Mouse (Mus musculus): ENCODE measurements around the gene Sugp1. TPM values are rescaled to one million over a fixed set of nuclear protein-coding genes. Genes with fewer than 3 reads are reported as not detected.

Sugp1 gene
- 41.7 and 43.6 TPM in 2 replicates for polyA plus RNA-seq (2012; rRNA removed)

DNA sequence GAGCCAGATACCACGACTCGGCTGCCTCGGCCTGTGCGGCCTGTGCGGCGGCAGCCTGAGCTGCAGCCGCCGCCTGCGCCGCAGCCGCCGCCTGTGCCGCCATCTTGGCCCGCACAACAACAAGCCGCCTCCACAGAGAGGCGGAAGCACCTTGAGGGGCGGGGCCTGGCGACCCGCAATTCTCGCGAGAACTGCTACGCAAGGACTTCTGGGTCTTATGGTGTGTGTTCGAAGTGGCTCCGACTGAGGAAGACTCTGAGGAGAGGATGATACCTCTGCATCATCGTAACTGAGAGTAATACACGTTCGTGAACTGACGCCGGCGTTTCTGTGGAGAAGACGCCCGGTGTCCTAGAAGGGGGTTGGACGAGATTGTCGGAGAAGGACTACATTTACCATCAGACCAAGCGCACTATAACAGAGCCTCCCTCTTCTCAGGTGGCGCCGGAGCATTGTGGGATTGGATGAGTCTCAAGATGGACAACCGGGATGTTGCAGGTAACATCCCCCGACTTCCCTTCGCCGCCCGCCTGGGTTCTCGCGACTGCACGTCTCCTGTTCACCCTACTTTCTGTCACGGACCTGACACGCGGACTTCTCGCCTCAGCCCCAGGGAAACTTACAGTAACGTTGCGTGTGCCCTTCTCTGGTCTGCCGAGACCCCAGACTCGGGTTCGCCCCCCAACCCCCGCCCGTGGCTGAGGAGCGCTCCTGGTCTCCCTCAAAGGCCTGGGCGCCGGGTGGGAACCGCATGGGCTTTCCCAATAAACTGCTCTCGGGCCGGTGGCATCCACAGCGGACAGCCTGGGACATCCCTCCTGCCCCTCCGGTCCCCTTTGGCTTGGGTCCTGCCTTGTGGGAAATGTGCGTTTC, at the start of gene Sugp1, which contains the start of gene Mau2:
Gene Sugp1 (plus strand): TSS at position 231 of the 873 bp plus-strand sequence.
Gene Mau2 (minus strand): TSS at position 152 of the 873 bp plus-strand sequence.
- Histone ChIP-seq H3K27me3 (ENCODE audit: control insufficient read depth, insufficient read depth, low read length) (no peaks in the 10 kb centered on the region), H3K4me1 (ENCODE audit: control insufficient read depth, insufficient read depth, low read length) (peaks cover 12% of the 10 kb centered on the region; the same call in 1 of the 2 replicates), H3K4me3 (replicated peaks; ENCODE audit: insufficient read depth, low read depth, low read length) (peak within 1 kb of the TSS; percentile 93), H3K27ac (ENCODE audit: insufficient read depth, low read length) (peak within 1 kb of the TSS; percentile 99)
- DNase-seq = peak; percentile 96 to 98
- TF ChIP-seq CTCF (IDR thresholded peaks at IDR 0.05; ENCODE audit: borderline replicate concordance, insufficient read depth, low read depth, low read length) = no peak
- TF ChIP-seq POLR2A (IDR thresholded peaks at IDR 0.05; ENCODE audit: borderline replicate concordance, insufficient read depth, low read length) = peak; percentile 59
- WGBS = under 1% methylated on average over 65 of the region's 65 CpGs

DNA sequence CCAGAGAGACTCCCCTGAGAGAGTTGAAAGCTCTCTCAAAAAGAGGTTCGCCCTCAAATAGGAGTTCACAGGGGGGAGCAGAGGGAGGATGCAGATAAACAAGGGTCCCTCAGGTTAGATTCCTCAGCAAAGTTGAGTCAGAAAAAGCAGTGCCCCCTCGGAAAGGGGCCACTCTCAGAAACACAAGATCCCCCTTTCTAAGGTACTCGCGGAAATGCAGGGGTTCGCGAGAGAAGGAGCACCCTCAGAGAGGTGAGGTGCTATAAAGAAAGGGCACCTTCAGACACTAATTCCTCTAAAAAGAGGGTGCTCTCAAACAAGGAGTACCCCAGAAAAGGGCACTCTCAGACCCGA, 47.2 kb upstream of the Sugp1 start:
- H3K4me3 ChIP-seq (replicated peaks; ENCODE audit: insufficient read depth, low read depth, low read length) = peak overlapping the region; percentile 51
- WGBS = 1% methylated on average over 7 of the region's 7 CpGs
- no peaks in the 10 kb centered on the region for H3K27me3 ChIP-seq (ENCODE audit: control insufficient read depth, insufficient read depth, low read length)
- TF ChIP-seq CTCF (IDR thresholded peaks at IDR 0.05; ENCODE audit: borderline replicate concordance, insufficient read depth, low read depth, low read length) (no peak), POLR2A (IDR thresholded peaks at IDR 0.05; ENCODE audit: borderline replicate concordance, insufficient read depth, low read length) (no peak)
- H3K27ac ChIP-seq (ENCODE audit: insufficient read depth, low read length) = no peak overlapping the region
- no peaks in the 10 kb centered on the region for H3K4me1 ChIP-seq (ENCODE audit: control insufficient read depth, insufficient read depth, low read length)
- DNase-seq = no peak

DNA sequence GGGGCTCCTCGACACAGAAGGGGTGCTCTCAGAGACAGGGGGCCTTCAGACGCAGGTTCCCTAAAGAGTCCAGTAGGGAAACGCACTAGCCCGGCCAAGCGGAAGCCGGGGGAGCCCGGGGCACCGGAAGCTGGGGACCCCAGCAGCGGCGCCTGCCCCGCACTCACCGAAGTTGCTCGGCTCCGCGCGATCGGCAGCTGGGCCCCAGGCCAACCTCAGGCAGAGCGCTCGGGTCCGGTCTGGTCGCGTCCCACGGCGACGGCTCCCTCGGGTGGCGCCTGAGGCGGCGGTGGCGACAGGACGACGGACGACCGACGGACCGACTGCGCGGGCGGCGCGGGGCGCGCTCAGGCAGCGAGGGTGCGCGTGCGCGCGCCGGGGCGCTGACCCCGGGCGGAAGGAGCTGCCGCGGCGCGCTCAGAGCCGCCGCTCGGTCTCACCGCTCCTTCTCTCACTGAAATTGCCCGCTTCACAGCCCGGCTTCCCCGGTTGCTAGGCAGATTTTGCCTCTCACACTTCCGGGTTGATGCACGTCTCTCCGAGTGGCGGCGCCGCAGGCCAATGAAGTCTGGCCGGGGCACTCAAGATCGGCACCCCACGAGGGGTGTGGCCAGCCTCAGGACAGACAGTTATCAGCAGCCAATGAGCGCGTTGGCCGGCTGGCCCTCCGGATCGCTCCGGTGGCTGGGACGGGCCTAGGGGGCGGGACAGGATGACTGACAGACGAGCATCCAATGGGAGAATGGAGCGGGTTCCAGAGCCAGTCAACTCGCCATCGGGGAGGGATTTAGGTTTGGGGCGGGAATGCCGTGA, 46.6 kb upstream of the Sugp1 start, which contains the start of gene Gatad2a:
Gene Gatad2a (minus strand): TSS at position 609 of the 813 bp plus-strand sequence.
- Histone ChIP-seq H3K4me1 (ENCODE audit: control insufficient read depth, insufficient read depth, low read length) (no peaks in the 10 kb centered on the region), H3K27me3 (ENCODE audit: control insufficient read depth, insufficient read depth, low read length) (no peaks in the 10 kb centered on the region), H3K27ac (ENCODE audit: insufficient read depth, low read length) (0 out of 2 replicates have a peak within 1 kb of the TSS, but pooled peaks have one; percentile 14), H3K4me3 (replicated peaks; ENCODE audit: insufficient read depth, low read depth, low read length) (peak within 1 kb of the TSS; percentile 62)
- DNase-seq = peak; percentile 100
- WGBS = under 1% methylated on average over 74 of the region's 87 CpGs
- no peak for TF ChIP-seq CTCF (IDR thresholded peaks at IDR 0.05; ENCODE audit: borderline replicate concordance, insufficient read depth, low read depth, low read length)
- TF ChIP-seq POLR2A (IDR thresholded peaks at IDR 0.05; ENCODE audit: borderline replicate concordance, insufficient read depth, low read length) = 0 out of 2 replicates have a peak, but pooled peaks have one; percentile 11

DNA sequence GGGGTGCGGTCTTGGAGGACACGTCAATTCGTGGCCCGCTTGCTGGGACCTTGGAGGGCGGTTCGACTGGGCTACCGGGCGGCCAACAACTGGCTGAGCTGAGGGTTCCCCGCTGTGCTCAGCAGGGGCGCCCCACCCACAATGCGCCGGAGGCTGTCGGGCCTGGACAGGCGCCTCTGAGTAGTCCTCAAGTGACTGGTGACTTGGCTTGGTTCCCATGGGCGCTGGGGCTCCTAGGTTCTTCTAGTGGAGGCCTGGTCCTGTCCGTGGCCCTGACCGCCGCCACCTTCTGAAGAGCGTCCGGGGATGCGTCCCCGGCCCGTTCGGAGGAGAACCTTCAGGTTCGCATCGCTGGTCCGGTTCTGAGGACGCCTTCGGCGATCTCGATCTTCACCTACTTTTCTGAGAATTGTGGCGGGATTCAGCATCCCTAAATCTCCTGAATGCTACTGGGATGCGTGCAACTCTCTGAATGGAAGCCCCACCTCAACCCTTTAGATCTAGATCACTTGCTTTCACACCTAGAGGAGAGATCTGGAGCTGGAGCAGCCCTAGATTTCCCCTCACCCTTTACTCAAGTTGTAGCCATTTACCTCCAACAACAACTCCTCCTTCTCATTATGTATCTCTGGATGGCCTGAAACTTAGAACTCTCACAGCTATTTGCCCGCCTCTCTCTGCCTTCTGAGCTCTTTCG, 45.9 kb upstream of the Sugp1 start:
- 2% methylated on average over 35 of the region's 35 CpGs for whole genome bisulfite sequencing
- Histone ChIP-seq H3K4me3 (replicated peaks; ENCODE audit: insufficient read depth, low read depth, low read length) (peak overlapping the region; percentile 62), H3K27me3 (ENCODE audit: control insufficient read depth, insufficient read depth, low read length) (no peaks in the 10 kb centered on the region), H3K27ac (ENCODE audit: insufficient read depth, low read length) (0 out of 2 replicates have a peak overlapping the region, but pooled peaks have one; percentile 14), H3K4me1 (ENCODE audit: control insufficient read depth, insufficient read depth, low read length) (peaks cover 2% of the 10 kb centered on the region; the same call in 1 of the 2 replicates)
- no peak for DNase-seq
- TF ChIP-seq CTCF (IDR thresholded peaks at IDR 0.05; ENCODE audit: borderline replicate concordance, insufficient read depth, low read depth, low read length) (no peak), POLR2A (IDR thresholded peaks at IDR 0.05; ENCODE audit: borderline replicate concordance, insufficient read depth, low read length) (peak; percentile 29; the same call in 1 of the 2 replicates)

DNA sequence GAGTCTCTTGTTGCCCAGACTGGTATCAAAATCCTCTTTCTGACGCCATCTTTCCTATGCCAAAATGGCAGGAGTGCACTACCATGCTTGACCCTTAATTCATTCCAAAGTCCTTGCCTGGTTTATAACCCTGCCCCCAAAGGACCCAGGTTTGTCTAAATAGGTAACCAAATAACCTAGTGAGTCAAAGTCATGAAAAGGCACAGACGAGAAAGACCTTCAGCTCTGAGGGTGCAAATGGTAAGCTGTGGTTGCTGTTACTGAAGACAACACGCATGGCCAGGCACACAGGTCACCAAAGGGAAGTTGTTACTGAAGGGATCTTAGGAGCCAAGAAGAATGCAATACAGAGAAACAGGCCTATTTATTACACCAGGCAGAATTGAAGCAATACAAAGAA, 43.9 kb upstream of the Sugp1 start:
- 95% methylated on average over 3 of the region's 3 CpGs for WGBS
- Histone ChIP-seq H3K27ac (ENCODE audit: insufficient read depth, low read length) (no peak overlapping the region), H3K27me3 (ENCODE audit: control insufficient read depth, insufficient read depth, low read length) (no peaks in the 10 kb centered on the region), H3K4me3 (replicated peaks; ENCODE audit: insufficient read depth, low read depth, low read length) (no peak overlapping the region), H3K4me1 (ENCODE audit: control insufficient read depth, insufficient read depth, low read length) (peaks cover 2% of the 10 kb centered on the region; the same call in 1 of the 2 replicates)
- DNase-seq = no peak
- no peak for TF ChIP-seq CTCF (IDR thresholded peaks at IDR 0.05; ENCODE audit: borderline replicate concordance, insufficient read depth, low read depth, low read length)
- no peak for TF ChIP-seq POLR2A (IDR thresholded peaks at IDR 0.05; ENCODE audit: borderline replicate concordance, insufficient read depth, low read length)

DNA sequence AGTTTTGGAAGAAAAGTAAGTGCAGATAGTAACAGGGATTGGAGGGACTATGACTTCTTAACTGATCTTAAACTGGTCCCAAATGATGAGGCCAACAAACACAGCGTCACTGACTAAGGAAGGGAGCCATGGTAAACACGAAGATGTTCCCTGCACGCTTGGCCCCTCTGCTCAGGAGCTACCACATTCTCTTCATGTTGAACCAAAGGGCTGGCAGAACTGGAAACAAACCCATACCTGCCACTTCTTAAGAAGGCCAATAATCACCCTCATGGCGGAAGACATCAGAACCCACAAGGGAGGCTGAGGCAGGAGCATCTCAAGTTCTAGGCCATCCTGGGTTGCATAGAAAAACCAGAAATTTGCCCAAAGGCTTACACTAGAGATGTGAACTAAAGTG, 43.4 kb upstream of the Sugp1 start:
- no peak overlapping the region for H3K4me3 ChIP-seq (replicated peaks; ENCODE audit: insufficient read depth, low read depth, low read length)
- no peaks in the 10 kb centered on the region for H3K27me3 ChIP-seq (ENCODE audit: control insufficient read depth, insufficient read depth, low read length)
- TF ChIP-seq POLR2A (IDR thresholded peaks at IDR 0.05; ENCODE audit: borderline replicate concordance, insufficient read depth, low read length) = no peak
- no peak for TF ChIP-seq CTCF (IDR thresholded peaks at IDR 0.05; ENCODE audit: borderline replicate concordance, insufficient read depth, low read depth, low read length)
- DNase-seq = no peak
- peaks cover 2% of the 10 kb centered on the region; the same call in 1 of the 2 replicates for H3K4me1 ChIP-seq (ENCODE audit: control insufficient read depth, insufficient read depth, low read length)
- H3K27ac ChIP-seq (ENCODE audit: insufficient read depth, low read length) = no peak overlapping the region
- 90% methylated on average over 4 of the region's 4 CpGs for WGBS

DNA sequence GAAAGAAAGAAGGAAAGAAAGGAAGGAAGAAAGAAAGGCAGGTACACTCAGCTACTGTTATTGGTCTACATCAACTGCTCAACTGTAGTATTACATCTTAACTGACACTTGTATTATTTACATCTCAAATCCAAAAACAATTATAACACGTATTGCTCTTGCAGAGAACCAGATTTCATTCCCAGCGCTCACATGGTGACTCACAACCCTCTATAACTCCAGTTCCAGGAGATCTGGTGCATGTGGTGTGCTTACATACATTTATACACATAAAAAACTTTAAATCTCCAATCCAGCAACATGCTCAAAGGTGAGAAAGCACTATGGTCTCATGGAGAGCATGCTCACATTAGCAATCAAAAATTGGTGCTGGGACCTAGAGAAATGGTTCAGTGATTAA, 42.4 kb upstream of the Sugp1 start:
- no peak for DNase-seq
- TF ChIP-seq POLR2A (IDR thresholded peaks at IDR 0.05; ENCODE audit: borderline replicate concordance, insufficient read depth, low read length) (no peak), CTCF (IDR thresholded peaks at IDR 0.05; ENCODE audit: borderline replicate concordance, insufficient read depth, low read depth, low read length) (no peak)
- peaks cover 2% of the 10 kb centered on the region; the same call in 1 of the 2 replicates for H3K4me1 ChIP-seq (ENCODE audit: control insufficient read depth, insufficient read depth, low read length)
- WGBS = 89% methylated on average over 2 of the region's 2 CpGs
- no peak overlapping the region for H3K4me3 ChIP-seq (replicated peaks; ENCODE audit: insufficient read depth, low read depth, low read length)
- H3K27me3 ChIP-seq (ENCODE audit: control insufficient read depth, insufficient read depth, low read length) = no peaks in the 10 kb centered on the region
- no peak overlapping the region for H3K27ac ChIP-seq (ENCODE audit: insufficient read depth, low read length)
